ENCODE assay signal across 17 mouse cellular contexts in the genomic region with DNA sequence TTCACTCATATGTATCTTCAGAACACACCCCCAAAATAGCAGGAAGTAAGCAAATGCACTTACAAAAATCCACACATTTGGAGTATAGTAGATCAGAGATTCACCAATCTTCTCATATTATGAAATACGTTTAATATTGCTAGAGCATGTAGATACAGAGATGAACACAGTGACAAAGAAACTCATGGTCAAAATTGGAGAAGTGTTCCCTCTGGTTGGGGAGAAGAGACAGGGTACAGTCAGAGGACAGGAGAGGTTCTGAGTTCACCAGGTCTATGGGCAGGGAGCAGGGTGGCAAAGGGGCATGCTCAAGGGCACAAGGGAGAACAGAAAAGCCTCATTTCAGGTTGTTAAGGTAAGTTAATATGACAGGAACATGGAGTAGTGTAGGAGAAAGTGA.
"Had no signal": no experiment of that assay in that cellular context is flagged by ENCODE, and none has a peak within 500 bp of the region (broad histone marks: within the 10 kb centered on the region; RNA-seq: fewer than 3 reads in every experiment).

No protein-coding gene starts in this region.

- H3K4me1 ChIP-seq: limb, embryonic 12.5 days; limb, embryonic 15.5 days had no signal

- H3K9me3 ChIP-seq: limb, embryonic 12.5 days; limb, embryonic 15.5 days; midbrain, embryonic 10.5 days; midbrain, embryonic 13.5 days had no signal

- ATAC-seq: liver, postnatal 0 days; lung, postnatal 0 days; midbrain, embryonic 13.5 days; midbrain, embryonic 16.5 days had no signal

- H3K27ac ChIP-seq: limb, embryonic 12.5 days; limb, embryonic 15.5 days; liver, embryonic 14.5 days; midbrain, embryonic 10.5 days; midbrain, embryonic 13.5 days had no signal

- H3K9ac ChIP-seq: limb, embryonic 12.5 days; limb, embryonic 15.5 days; liver, embryonic 14.5 days; liver, postnatal 0 days; lung, embryonic 14.5 days; midbrain, embryonic 13.5 days had no signal

- H3K4me3 ChIP-seq: limb, embryonic 12.5 days; limb, embryonic 15.5 days; midbrain, embryonic 10.5 days; midbrain, embryonic 13.5 days; myocyte had no signal

- DNase-seq: kidney, adult 9 months; kidney, postnatal 14 days; kidney, postnatal 4 days; left cerebral cortex, postnatal 4 days; liver, postnatal 0 days; lung, embryonic 14.5 days; thymus, adult 18-20 months; thymus, postnatal 36 days had no signal

- H3K27me3 ChIP-seq: limb, embryonic 12.5 days; limb, embryonic 15.5 days; midbrain, embryonic 13.5 days had no signal

- H3K36me3 ChIP-seq: limb, embryonic 12.5 days; limb, embryonic 15.5 days; midbrain, embryonic 10.5 days; midbrain, embryonic 13.5 days had no signal

- H3K4me2 ChIP-seq: limb, embryonic 12.5 days; limb, embryonic 15.5 days; liver, embryonic 11.5 days; lung, embryonic 14.5 days; midbrain, embryonic 13.5 days had no signal
